Comparison of ENCODE assay signal across 20 mouse cellular contexts in genomic region chr1:69291329-69291728, GRCm38 (mm10).
DNase-seq lines count a peak whose midpoint lies in the region; ATAC-seq and TF ChIP-seq lines count a peak whose summit lies in the region.
"Had no signal": no experiment of that assay in that cellular context is flagged by ENCODE, and none has a peak within 500 bp of the region (broad histone marks: within the 10 kb centered on the region; RNA-seq: fewer than 3 reads in every experiment).

No protein-coding gene starts in this region.

- intact Hi-C loops in gastrocnemius, adult 2 months (cut with DNase I) = no loop called here

- DNase-seq in T-cell, adult 2 months (ENCODE audit: low spot score) = peak; percentile 20
- DNase-seq in induced T-regulatory cell, adult 2 months (ENCODE audit: low read depth) = peak; percentile 52
- peak; percentile 19 for DNase-seq in thymus, adult 2 months
- DNase-seq in embryo, embryonic 10 days (ENCODE audit: low spot score) = no peak
- no peak for DNase-seq in forebrain, embryonic 11.5 days (ENCODE audit: low spot score)
- DNase-seq in gastrocnemius, adult 2 months = no peak
- no peak for DNase-seq in layer of hippocampus, postnatal 10 days (ENCODE audit: low spot score in 2 of 2)
- DNase-seq: cerebellum, adult 8-10 months; gastrocnemius, postnatal 36 days; heart, postnatal 10 days; layer of hippocampus, postnatal 36 days; right cerebral cortex, adult 18-20 months had no signal

- TF ChIP-seq CTCF in thymus, adult 2 months (IDR thresholded peaks at IDR 0.05; ENCODE audit: borderline replicate concordance, control insufficient read depth, extremely low read depth, insufficient read depth, low read length, poor library complexity) = no peak
- no peak for TF ChIP-seq CTCF in gastrocnemius, adult 2 months (IDR thresholded peaks at IDR 0.05)

- H3K4me2 ChIP-seq in forebrain, embryonic 11.5 days (ENCODE audit: low read depth, low read length, severe bottlenecking) = no peak overlapping the region
- H3K4me2 ChIP-seq: embryonic facial prominence, embryonic 13.5 days; forebrain, embryonic 15.5 days; heart, embryonic 11.5 days; hindbrain, embryonic 13.5 days; limb, embryonic 15.5 days; liver, embryonic 15.5 days; neural tube, embryonic 12.5 days had no signal

- H3K4me1 ChIP-seq in thymus, adult 2 months (replicated peaks; ENCODE audit: control insufficient read depth, insufficient read depth, low read length) = no peaks in the 10 kb centered on the region
- no peaks in the 10 kb centered on the region for H3K4me1 ChIP-seq in forebrain, embryonic 11.5 days (replicated peaks; ENCODE audit: control insufficient read depth, insufficient read depth, low read length)
- H3K4me1 ChIP-seq: embryonic facial prominence, embryonic 13.5 days; forebrain, embryonic 15.5 days; hindbrain, embryonic 13.5 days; limb, embryonic 15.5 days; liver, embryonic 15.5 days; neural tube, embryonic 12.5 days had no signal

- H3K27me3 ChIP-seq in thymus, adult 2 months (ENCODE audit: control insufficient read depth, insufficient read depth, low read length) = no peaks in the 10 kb centered on the region
- no peaks in the 10 kb centered on the region for H3K27me3 ChIP-seq in forebrain, embryonic 11.5 days (ENCODE audit: control insufficient read depth, insufficient read depth, low read length)
- H3K27me3 ChIP-seq: embryonic facial prominence, embryonic 13.5 days; forebrain, embryonic 15.5 days; hindbrain, embryonic 13.5 days; limb, embryonic 15.5 days; liver, embryonic 15.5 days; neural tube, embryonic 12.5 days had no signal

- H3K9ac ChIP-seq in forebrain, embryonic 11.5 days (ENCODE audit: low read length) = no peak overlapping the region
- H3K9ac ChIP-seq: embryonic facial prominence, embryonic 13.5 days; forebrain, embryonic 15.5 days; hindbrain, embryonic 13.5 days; limb, embryonic 15.5 days; liver, embryonic 15.5 days; neural tube, embryonic 12.5 days had no signal

- H3K27ac ChIP-seq in thymus, adult 2 months (ENCODE audit: control insufficient read depth, insufficient read depth, low read length) = no peak overlapping the region
- H3K27ac ChIP-seq in forebrain, embryonic 11.5 days (ENCODE audit: low read depth, low read length) = no peak overlapping the region
- H3K27ac ChIP-seq in gastrocnemius, adult 2 months = no peak overlapping the region
- H3K27ac ChIP-seq: embryonic facial prominence, embryonic 13.5 days; forebrain, embryonic 15.5 days; hindbrain, embryonic 13.5 days; limb, embryonic 15.5 days; liver, embryonic 15.5 days; neural tube, embryonic 12.5 days had no signal

- H3K9me3 ChIP-seq in forebrain, embryonic 11.5 days (ENCODE audit: control insufficient read depth, low read length) = no peaks in the 10 kb centered on the region
- H3K9me3 ChIP-seq: embryonic facial prominence, embryonic 13.5 days; forebrain, embryonic 15.5 days; hindbrain, embryonic 13.5 days; limb, embryonic 15.5 days; liver, embryonic 15.5 days; neural tube, embryonic 12.5 days had no signal

- 4% methylated on average over 7 of the region's 7 CpGs for WGBS in thymus, adult 2 months
- 88% methylated on average over 7 of the region's 7 CpGs for WGBS in forebrain, embryonic 11.5 days

- ATAC-seq in forebrain, embryonic 11.5 days (replicated peaks; ENCODE audit: low FRiP score) = no peak
- ATAC-seq: forebrain, embryonic 15.5 days; intestine, embryonic 16.5 days had no signal

- H3K36me3 ChIP-seq in thymus, adult 2 months (ENCODE audit: control insufficient read depth, insufficient read depth, low read length) = no peaks in the 10 kb centered on the region
- H3K36me3 ChIP-seq in forebrain, embryonic 11.5 days (ENCODE audit: control insufficient read depth, insufficient read depth, low read length) = no peaks in the 10 kb centered on the region
- H3K36me3 ChIP-seq: embryonic facial prominence, embryonic 13.5 days; forebrain, embryonic 15.5 days; hindbrain, embryonic 13.5 days; limb, embryonic 15.5 days; liver, embryonic 15.5 days; neural tube, embryonic 12.5 days had no signal

- H3K4me3 ChIP-seq in thymus, adult 2 months (ENCODE audit: control insufficient read depth, insufficient read depth, low read length) = no peak overlapping the region
- H3K4me3 ChIP-seq in forebrain, embryonic 11.5 days (ENCODE audit: low read depth, low read length) = no peak overlapping the region
- H3K4me3 ChIP-seq in gastrocnemius, adult 2 months = no peak overlapping the region
- H3K4me3 ChIP-seq: embryonic facial prominence, embryonic 13.5 days; forebrain, embryonic 15.5 days; hindbrain, embryonic 13.5 days; limb, embryonic 15.5 days; liver, embryonic 15.5 days; neural tube, embryonic 12.5 days had no signal

- TF ChIP-seq POLR2A in thymus, adult 2 months (IDR thresholded peaks at IDR 0.05; ENCODE audit: control insufficient read depth, extremely low read depth, insufficient read depth, low read length, poor library complexity) = no peak

Comparison
In these comparisons a context has a peak if more than half of its experiments do, and no peak if none do; other contexts are left out.
1. DNase-seq: peak in T-cell, adult 2 months (single experiment), induced T-regulatory cell, adult 2 months (single experiment) and thymus, adult 2 months (single experiment); none in embryo, embryonic 10 days (single experiment), forebrain, embryonic 11.5 days (single experiment), gastrocnemius, adult 2 months (single experiment) and layer of hippocampus, postnatal 10 days (0 of 2).